Mouse (Mus musculus) heart, adult 11 months (tissue): Measurements from ENCODE around the gene Gm904.
"Not testable (repeated sequence)": the region's sequence is repeated elsewhere in the genome, so short reads cannot be mapped to it uniquely, and the experiment has no call there.

Experiments used
- DNase-seq: peaks from one replicate; pipeline ENCODE4 v3.0.0; 2022

Gene Gm904

DNA sequence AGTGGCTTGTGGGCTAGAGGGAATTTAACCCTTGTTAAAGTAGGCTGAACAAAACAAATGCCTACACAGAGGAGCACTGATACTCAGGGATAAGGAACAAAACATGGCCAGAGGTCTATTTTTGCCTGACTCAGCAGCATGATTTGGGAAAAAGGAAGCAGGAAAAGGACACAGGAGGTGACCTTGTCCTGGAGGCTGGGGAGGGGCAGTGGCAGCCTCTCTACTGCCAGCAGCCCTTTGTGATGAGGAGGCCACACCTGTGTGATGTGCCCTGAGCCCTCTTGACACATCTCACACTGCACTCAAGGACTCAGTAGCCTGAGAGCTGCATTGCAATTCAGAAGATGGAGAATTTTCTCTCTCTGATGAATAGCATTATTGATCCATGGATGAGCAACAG is at the start of gene Gm904:
TSS of gene Gm904 (plus strand) at position 301 of the 400 bp plus-strand sequence.
- DNase-seq, result not testable (repeated sequence)

- DNase-seq, result peak; percentile 91
These were observed 5.7 kb downstream of the Gm904 start for GRCm38 (mm10) chr13:50648771-50649170.
